ENCODE assay signal across 15 mouse cellular contexts in genomic region chr4:17026685-17027084, GRCm38 (mm10).
DNase-seq lines count a peak whose midpoint lies in the region; ATAC-seq lines count a peak whose summit lies in the region.
"Had no signal": no experiment of that assay in that cellular context is flagged by ENCODE, and none has a peak within 500 bp of the region (broad histone marks: within the 10 kb centered on the region; RNA-seq: fewer than 3 reads in every experiment).

No protein-coding gene starts in this region.

- H3K4me1 ChIP-seq in hindbrain, embryonic 10.5 days (replicated peaks): no peaks in the 10 kb centered on the region
- H3K4me1 ChIP-seq in hindbrain, embryonic 16.5 days (ENCODE audit: control insufficient read depth, insufficient read depth, low read depth, low read length): no peaks in the 10 kb centered on the region
- no peaks in the 10 kb centered on the region for H3K4me1 ChIP-seq in midbrain, embryonic 14.5 days (ENCODE audit: control insufficient read depth, insufficient read depth, low read length)
- H3K4me1 ChIP-seq in midbrain, embryonic 15.5 days: no peaks in the 10 kb centered on the region
- H3K4me1 ChIP-seq in liver, embryonic 11.5 days (replicated peaks; ENCODE audit: control insufficient read depth, insufficient read depth, low read length): no peaks in the 10 kb centered on the region
- H3K4me1 ChIP-seq: forebrain, embryonic 13.5 days; limb, embryonic 15.5 days; stomach, embryonic 15.5 days had no signal

- no peak overlapping the region for H3K4me3 ChIP-seq in hindbrain, embryonic 10.5 days
- H3K4me3 ChIP-seq in hindbrain, embryonic 16.5 days (ENCODE audit: low read length): no peak overlapping the region
- no peak overlapping the region for H3K4me3 ChIP-seq in midbrain, embryonic 14.5 days (replicated peaks; ENCODE audit: low read depth, low read length)
- H3K4me3 ChIP-seq in midbrain, embryonic 15.5 days: no peak overlapping the region
- no peak overlapping the region for H3K4me3 ChIP-seq in liver, embryonic 11.5 days (ENCODE audit: low read depth, low read length)
- H3K4me3 ChIP-seq: forebrain, embryonic 13.5 days; limb, embryonic 15.5 days; stomach, embryonic 15.5 days had no signal

- H3K36me3 ChIP-seq in hindbrain, embryonic 10.5 days: no peaks in the 10 kb centered on the region
- no peaks in the 10 kb centered on the region for H3K36me3 ChIP-seq in hindbrain, embryonic 16.5 days (ENCODE audit: control insufficient read depth, insufficient read depth, low read length)
- no peaks in the 10 kb centered on the region for H3K36me3 ChIP-seq in midbrain, embryonic 14.5 days (ENCODE audit: control insufficient read depth, insufficient read depth, low read length)
- no peaks in the 10 kb centered on the region for H3K36me3 ChIP-seq in midbrain, embryonic 15.5 days (replicated peaks)
- H3K36me3 ChIP-seq in liver, embryonic 11.5 days (ENCODE audit: control insufficient read depth, insufficient read depth, low read length): no peaks in the 10 kb centered on the region
- H3K36me3 ChIP-seq: limb, embryonic 15.5 days; stomach, embryonic 15.5 days had no signal

- H3K9ac ChIP-seq in hindbrain, embryonic 16.5 days (ENCODE audit: low read depth, low read length): no peak overlapping the region
- no peak overlapping the region for H3K9ac ChIP-seq in midbrain, embryonic 14.5 days (replicated peaks; ENCODE audit: low read length)
- H3K9ac ChIP-seq in midbrain, embryonic 15.5 days: no peak overlapping the region
- no peak overlapping the region for H3K9ac ChIP-seq in liver, embryonic 11.5 days (ENCODE audit: low read depth, low read length)
- H3K9ac ChIP-seq: forebrain, embryonic 13.5 days; limb, embryonic 15.5 days; stomach, embryonic 15.5 days had no signal

- DNase-seq in hindbrain, embryonic 10.5 days (ENCODE audit: low spot score): peak; percentile 21
- DNase-seq in midbrain, embryonic 14.5 days: peak; percentile 12
- peak; percentile 68 for DNase-seq in ZHBTc4 (ENCODE audit: low read depth, low spot score)
- DNase-seq in retina, postnatal 1 day: peak; percentile 1
- no peak for DNase-seq in liver, embryonic 11.5 days (ENCODE audit: low spot score)
- no peak for DNase-seq in spleen, postnatal 36 days (ENCODE audit: low spot score in 2 of 2)
- DNase-seq: cerebellum, postnatal 36 days; gastrocnemius, postnatal 36 days; heart, postnatal 36 days; right cerebral cortex, postnatal 14 days had no signal

- H3K9me3 ChIP-seq in hindbrain, embryonic 10.5 days: no peaks in the 10 kb centered on the region
- H3K9me3 ChIP-seq in hindbrain, embryonic 16.5 days (ENCODE audit: control insufficient read depth, low read length): no peaks in the 10 kb centered on the region
- no peaks in the 10 kb centered on the region for H3K9me3 ChIP-seq in midbrain, embryonic 14.5 days (ENCODE audit: control insufficient read depth, low read length)
- no peaks in the 10 kb centered on the region for H3K9me3 ChIP-seq in midbrain, embryonic 15.5 days
- no peaks in the 10 kb centered on the region for H3K9me3 ChIP-seq in liver, embryonic 11.5 days (ENCODE audit: control insufficient read depth, low read length)
- H3K9me3 ChIP-seq: forebrain, embryonic 13.5 days; limb, embryonic 15.5 days; stomach, embryonic 15.5 days had no signal

- no peaks in the 10 kb centered on the region for H3K27me3 ChIP-seq in hindbrain, embryonic 10.5 days (ENCODE audit: insufficient read depth, poor library complexity, severe bottlenecking)
- H3K27me3 ChIP-seq in hindbrain, embryonic 16.5 days (replicated peaks; ENCODE audit: control insufficient read depth, insufficient read depth, low read length): no peaks in the 10 kb centered on the region
- no peaks in the 10 kb centered on the region for H3K27me3 ChIP-seq in midbrain, embryonic 14.5 days (ENCODE audit: control insufficient read depth, insufficient read depth, low read length)
- no peaks in the 10 kb centered on the region for H3K27me3 ChIP-seq in midbrain, embryonic 15.5 days (replicated peaks)
- H3K27me3 ChIP-seq in liver, embryonic 11.5 days (replicated peaks; ENCODE audit: control insufficient read depth, insufficient read depth, low read length): no peaks in the 10 kb centered on the region
- H3K27me3 ChIP-seq: forebrain, embryonic 13.5 days; limb, embryonic 15.5 days; stomach, embryonic 15.5 days had no signal

- 27% methylated on average over 2 of the region's 2 CpGs for WGBS in hindbrain, embryonic 10.5 days
- 42% methylated on average over 2 of the region's 2 CpGs for WGBS in hindbrain, embryonic 16.5 days
- 37% methylated on average over 2 of the region's 2 CpGs for WGBS in midbrain, embryonic 14.5 days
- 50% methylated on average over 2 of the region's 2 CpGs for WGBS in midbrain, embryonic 15.5 days
- whole genome bisulfite sequencing in liver, embryonic 11.5 days: 51% methylated on average over 2 of the region's 2 CpGs

- no peak overlapping the region for H3K27ac ChIP-seq in hindbrain, embryonic 10.5 days
- no peak overlapping the region for H3K27ac ChIP-seq in hindbrain, embryonic 16.5 days (ENCODE audit: low read depth, low read length)
- no peak overlapping the region for H3K27ac ChIP-seq in midbrain, embryonic 14.5 days (replicated peaks; ENCODE audit: low read depth, low read length)
- no peak overlapping the region for H3K27ac ChIP-seq in midbrain, embryonic 15.5 days
- H3K27ac ChIP-seq in liver, embryonic 11.5 days (ENCODE audit: low read depth, low read length): no peak overlapping the region
- H3K27ac ChIP-seq: forebrain, embryonic 13.5 days; limb, embryonic 15.5 days; stomach, embryonic 15.5 days had no signal

- H3K4me2 ChIP-seq in hindbrain, embryonic 16.5 days (ENCODE audit: low read length): no peak overlapping the region
- H3K4me2 ChIP-seq in midbrain, embryonic 14.5 days (ENCODE audit: low read length): no peak overlapping the region
- H3K4me2 ChIP-seq in midbrain, embryonic 15.5 days: no peak overlapping the region
- H3K4me2 ChIP-seq in liver, embryonic 11.5 days: no peak overlapping the region
- H3K4me2 ChIP-seq: forebrain, embryonic 13.5 days; limb, embryonic 15.5 days; stomach, embryonic 15.5 days had no signal

- no peak for ATAC-seq in hindbrain, embryonic 16.5 days
- ATAC-seq in midbrain, embryonic 14.5 days (ENCODE audit: low FRiP score, low TSS enrichment): no peak
- ATAC-seq in midbrain, embryonic 15.5 days (replicated peaks): no peak
- no peak for ATAC-seq in liver, embryonic 11.5 days (replicated peaks; ENCODE audit: low FRiP score)
- ATAC-seq: forebrain, embryonic 13.5 days had no signal

Comparison
In these comparisons a context has a peak if more than half of its experiments do, and no peak if none do; other contexts are left out.
1. DNase-seq: peak in hindbrain, embryonic 10.5 days (single experiment), midbrain, embryonic 14.5 days (single experiment), ZHBTc4 (single experiment) and retina, postnatal 1 day (single experiment); none in liver, embryonic 11.5 days (single experiment) and spleen, postnatal 36 days (0 of 2).